Mouse (Mus musculus) heart, adult 2 months (tissue): ENCODE data around the gene Lmo7. TPM values are rescaled to one million over a fixed set of nuclear protein-coding genes. Genes with fewer than 3 reads are reported as not detected.
A peak's percentile ranks its signal among the peaks of the same experiment; 100 is the strongest.

Experiments
- DNase-seq, 2 experiments: peaks; one replicate each; pipeline ENCODE4 v3.0.0; 2021
- H3K27ac ChIP-seq: fragments of 200-600 bp; 2 replicates; pipeline ENCODE4 v1.8.1; 2022
- H3K27me3 ChIP-seq: fragments of 200-500 bp; 2 replicates; pipeline ENCODE4 v1.6.1; 2012; ENCODE audit warnings: mild to moderate bottlenecking, low read length, inconsistent platforms, mixed read lengths; ENCODE audit not compliant: control insufficient read depth, insufficient read depth
- H3K36me3 ChIP-seq: fragments of 200-500 bp; 2 replicates; pipeline ENCODE4 v1.6.1; 2012; ENCODE audit warnings: low read length, inconsistent platforms; ENCODE audit not compliant: control insufficient read depth, insufficient read depth
- H3K4me1 ChIP-seq: fragments of 200-500 bp; 2 replicates; pipeline ENCODE4 v1.6.1; 2011; ENCODE audit warnings: low read length; ENCODE audit not compliant: control insufficient read depth, insufficient read depth
- H3K4me3 ChIP-seq: fragments of 200-600 bp; 2 replicates; pipeline ENCODE4 v1.8.1; 2022
- H3K79me2 ChIP-seq: fragments of 200-500 bp; replicated peaks from 2 replicates; pipeline ENCODE4 v1.6.1; 2012; ENCODE audit warnings: mild to moderate bottlenecking, inconsistent platforms, low read length, moderate library complexity, mixed read lengths; ENCODE audit not compliant: control insufficient read depth, insufficient read depth
- H3K9ac ChIP-seq: fragments of 200-500 bp; 2 replicates; pipeline ENCODE4 v1.6.1; 2012; ENCODE audit warnings: low read depth, mild to moderate bottlenecking, control low read depth, inconsistent platforms, low read length, mixed read lengths
- CTCF ChIP-seq: fragments of 200-600 bp; IDR thresholded peaks from 2 replicates; pipeline ENCODE4 v1.8.1; 2022; ENCODE audit warnings: antibody characterized with exemption, mild to moderate bottlenecking, moderate library complexity
- EP300 ChIP-seq: fragments of 200-500 bp; IDR thresholded peaks from 2 replicates; pipeline ENCODE4 v1.6.1; 2011; ENCODE audit warnings: low read depth, low read length, control low read depth; ENCODE audit not compliant: insufficient read depth
- POLR2A ChIP-seq: fragments of 200-500 bp; IDR thresholded peaks from 2 replicates; pipeline ENCODE4 v1.6.1; 2011; ENCODE audit warnings: mild to moderate bottlenecking, low read depth, low read length, control low read depth; ENCODE audit not compliant: insufficient read depth
- WGBS: fragments of 180-500 bp; shearing (Covaris S2); methylation state at CpG from one replicate; pipeline ENCODE4 v1.1.7; 2018; 5-methylcytosine and 5-hydroxymethylcytosine counted together
- intact Hi-C: fragments of 180-260 bp; cut with DNase I; formaldehyde crosslinking; loops from one replicate; pipeline ENCODE4 v1.15.1; 2025
- polyA plus RNA-seq: library from polyadenylated mRNA; depleted of rRNA; stranded (reverse); fragments of >200 nt; gene quantifications from 2 replicates; pipeline ENCODE4 v1.2.3, GENCODE M21; 2012
- total RNA-seq, 2 experiments: library from RNA; stranded (reverse); gene quantifications; 2 replicates each; pipeline ENCODE4 v1.2.3; 2021

Lmo7 gene
- total and polyA plus RNA-seq, 3 experiments, result 165 to 412 (median 336) TPM

DNA sequence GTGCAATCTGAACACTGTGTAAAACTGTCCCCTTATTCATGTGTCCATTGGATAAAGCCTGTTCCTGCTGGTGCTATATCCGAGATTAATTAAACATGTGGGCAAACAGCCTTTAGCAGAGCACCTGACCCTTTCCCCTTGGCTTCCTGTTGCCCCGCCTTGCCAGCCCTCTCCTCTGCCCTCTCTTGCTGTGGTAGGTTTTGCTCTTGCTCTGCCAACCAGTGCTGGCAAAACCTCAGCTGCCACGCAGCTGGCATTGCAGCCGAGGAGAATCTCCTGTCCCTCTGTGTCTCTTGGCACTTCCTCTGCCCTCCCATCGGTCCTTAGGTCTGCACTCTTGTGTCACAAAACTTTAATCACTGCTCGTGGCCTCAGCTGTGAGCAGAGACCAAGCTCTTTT, 100.4 kb downstream of the Lmo7 start:
- intact Hi-C loops, result loop anchor here (10.0 kb wide), 1 partner anchor 45 kb away; no protein-coding TSS in a partner anchor
- Histone ChIP-seq H3K27me3 (no peaks in the 10 kb centered on the region), H3K36me3 (peaks cover 19% of the 10 kb centered on the region), H3K4me3 (no peak overlapping the region), H3K9ac (no peak overlapping the region), H3K79me2 (no peaks in the 10 kb centered on the region), H3K4me1 (peaks cover 7% of the 10 kb centered on the region), H3K27ac (peak overlapping the region; percentile 13; the same call in 1 of the 2 replicates)
- peak in 1 of 2 experiments; percentile 61 for DNase-seq
- 16% methylated on average over 6 of the region's 6 CpGs for WGBS
- TF ChIP-seq CTCF (no peak), POLR2A (no peak), EP300 (no peak)

DNA sequence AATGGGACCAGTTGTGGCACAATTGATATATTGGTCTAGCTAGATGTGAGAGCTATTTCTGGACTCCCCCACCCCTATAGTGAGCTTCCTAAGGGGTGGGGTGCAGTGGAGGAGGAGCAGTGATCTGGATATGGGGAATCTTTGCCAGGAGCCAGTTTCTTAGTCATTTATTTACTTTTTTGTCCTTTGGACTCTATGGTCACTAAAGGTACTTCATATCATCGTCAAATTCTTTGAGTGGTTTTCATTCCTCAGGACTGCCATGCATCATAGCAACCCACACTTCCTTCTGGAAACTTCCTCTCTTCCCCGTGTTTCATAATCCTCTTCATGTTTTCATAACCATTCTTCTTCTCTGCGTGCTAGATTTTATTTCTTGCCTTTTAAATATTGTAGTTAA, 104.4 kb downstream of the Lmo7 start:
- intact Hi-C loops, result loop anchor here (10.0 kb wide), 1 partner anchor 49 kb away; no protein-coding TSS in a partner anchor
- peaks cover 17% of the 10 kb centered on the region for H3K36me3 ChIP-seq
- DNase-seq, result no peak
- H3K27me3 ChIP-seq, result no peaks in the 10 kb centered on the region
- TF ChIP-seq EP300, result no peak
- no peak overlapping the region for H3K4me3 ChIP-seq
- peaks cover 6% of the 10 kb centered on the region for H3K4me1 ChIP-seq
- no peaks in the 10 kb centered on the region for H3K79me2 ChIP-seq
- no peak overlapping the region for H3K9ac ChIP-seq
- 32% methylated on average over 3 of the region's 3 CpGs for WGBS
- no peak overlapping the region for H3K27ac ChIP-seq

DNA sequence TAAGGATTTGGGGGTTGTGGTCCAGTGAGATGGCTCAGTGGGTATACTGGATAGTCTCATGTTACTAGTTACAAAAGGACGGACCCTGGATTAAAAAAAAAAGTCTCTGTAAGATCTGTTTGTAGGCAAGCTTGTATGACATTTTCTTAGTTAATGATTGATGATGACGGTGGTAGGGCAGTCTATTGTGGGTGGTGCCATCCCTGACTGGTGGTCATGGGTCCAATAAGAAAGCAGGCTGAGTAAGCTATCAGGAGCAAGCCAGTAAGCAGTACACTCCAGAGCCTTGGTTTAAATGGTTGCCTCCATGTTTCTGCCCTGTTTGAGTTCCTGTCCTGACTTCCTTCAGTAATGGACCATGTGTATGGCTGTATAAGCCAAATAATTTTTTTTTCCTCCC, 106.6 kb downstream of the Lmo7 start:
- H3K36me3 ChIP-seq, result peaks cover 14% of the 10 kb centered on the region
- no peaks in the 10 kb centered on the region for H3K79me2 ChIP-seq
- peaks cover 5% of the 10 kb centered on the region for H3K4me1 ChIP-seq
- 95% methylated on average over 2 of the region's 2 CpGs for WGBS
- intact Hi-C loops, result loop anchor here (10.0 kb wide), 1 partner anchor 52 kb away; no protein-coding TSS in a partner anchor
- TF ChIP-seq POLR2A, result no peak
- no peak for TF ChIP-seq EP300
- TF ChIP-seq CTCF, result no peak
- no peak overlapping the region for H3K4me3 ChIP-seq
- H3K9ac ChIP-seq, result no peak overlapping the region
- no peak overlapping the region for H3K27ac ChIP-seq
- no peaks in the 10 kb centered on the region for H3K27me3 ChIP-seq
- DNase-seq, result no peak

DNA sequence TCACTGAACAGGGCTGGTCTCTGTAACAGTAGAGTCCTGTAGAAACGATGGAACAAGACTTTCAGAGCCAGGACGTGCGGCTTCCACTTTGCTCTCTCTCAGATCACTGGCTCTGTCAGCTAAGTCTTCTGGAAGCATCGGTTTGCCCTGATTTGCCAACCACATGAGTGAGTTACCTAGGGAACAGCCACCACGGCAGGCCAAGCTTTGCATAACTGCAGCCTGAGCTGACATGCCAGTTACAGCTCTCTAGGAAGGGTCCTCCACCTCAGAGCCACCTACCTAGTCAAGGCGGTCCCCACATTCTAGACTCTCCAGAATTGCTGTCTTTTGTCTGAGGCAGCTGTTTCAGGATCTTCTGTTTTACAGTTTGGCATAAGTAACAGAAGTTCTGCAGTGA, 107.4 kb downstream of the Lmo7 start:
- 77% methylated on average over 6 of the region's 6 CpGs for WGBS
- Histone ChIP-seq H3K36me3 (peaks cover 14% of the 10 kb centered on the region), H3K27ac (no peak overlapping the region), H3K4me1 (peaks cover 5% of the 10 kb centered on the region), H3K9ac (no peak overlapping the region), H3K27me3 (no peaks in the 10 kb centered on the region), H3K79me2 (no peaks in the 10 kb centered on the region), H3K4me3 (no peak overlapping the region)
- no peak for DNase-seq
- intact Hi-C loops, result loop anchor here (10.0 kb wide), 1 partner anchor 52 kb away; no protein-coding TSS in a partner anchor
- TF ChIP-seq EP300 (no peak), POLR2A (no peak), CTCF (no peak)

DNA sequence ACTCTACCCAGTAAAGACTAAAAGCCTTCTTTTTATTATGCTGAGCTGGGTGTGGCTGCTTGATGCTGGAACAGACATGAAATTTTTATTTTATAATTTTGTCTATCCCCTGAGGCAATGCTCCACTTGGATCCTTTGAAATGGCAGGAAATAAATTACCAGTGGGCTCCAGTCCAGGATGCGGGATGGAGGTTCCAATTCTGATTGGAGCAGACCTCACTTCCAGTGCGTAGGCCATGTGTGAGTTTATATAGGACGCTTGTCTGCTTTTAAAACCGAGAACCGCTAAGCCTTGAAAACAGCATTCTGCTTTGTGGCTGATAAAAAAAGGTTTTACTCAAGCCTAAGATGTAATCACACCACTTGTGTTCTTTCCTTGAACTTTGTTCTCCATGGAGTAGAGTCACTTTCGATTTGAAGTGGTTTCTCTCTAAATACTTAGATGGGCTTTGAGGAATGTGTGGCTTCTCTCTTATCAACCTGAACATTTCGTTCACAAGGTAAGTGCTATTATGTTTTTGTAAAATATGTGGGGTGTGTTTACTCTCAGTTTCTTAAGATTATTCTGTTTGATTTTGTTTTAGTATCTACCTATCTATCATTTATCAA, 108.6 kb downstream of the Lmo7 start:
- no peak overlapping the region for H3K4me3 ChIP-seq
- H3K27ac ChIP-seq, result peak overlapping the region; percentile 29; the same call in 1 of the 2 replicates

DNA sequence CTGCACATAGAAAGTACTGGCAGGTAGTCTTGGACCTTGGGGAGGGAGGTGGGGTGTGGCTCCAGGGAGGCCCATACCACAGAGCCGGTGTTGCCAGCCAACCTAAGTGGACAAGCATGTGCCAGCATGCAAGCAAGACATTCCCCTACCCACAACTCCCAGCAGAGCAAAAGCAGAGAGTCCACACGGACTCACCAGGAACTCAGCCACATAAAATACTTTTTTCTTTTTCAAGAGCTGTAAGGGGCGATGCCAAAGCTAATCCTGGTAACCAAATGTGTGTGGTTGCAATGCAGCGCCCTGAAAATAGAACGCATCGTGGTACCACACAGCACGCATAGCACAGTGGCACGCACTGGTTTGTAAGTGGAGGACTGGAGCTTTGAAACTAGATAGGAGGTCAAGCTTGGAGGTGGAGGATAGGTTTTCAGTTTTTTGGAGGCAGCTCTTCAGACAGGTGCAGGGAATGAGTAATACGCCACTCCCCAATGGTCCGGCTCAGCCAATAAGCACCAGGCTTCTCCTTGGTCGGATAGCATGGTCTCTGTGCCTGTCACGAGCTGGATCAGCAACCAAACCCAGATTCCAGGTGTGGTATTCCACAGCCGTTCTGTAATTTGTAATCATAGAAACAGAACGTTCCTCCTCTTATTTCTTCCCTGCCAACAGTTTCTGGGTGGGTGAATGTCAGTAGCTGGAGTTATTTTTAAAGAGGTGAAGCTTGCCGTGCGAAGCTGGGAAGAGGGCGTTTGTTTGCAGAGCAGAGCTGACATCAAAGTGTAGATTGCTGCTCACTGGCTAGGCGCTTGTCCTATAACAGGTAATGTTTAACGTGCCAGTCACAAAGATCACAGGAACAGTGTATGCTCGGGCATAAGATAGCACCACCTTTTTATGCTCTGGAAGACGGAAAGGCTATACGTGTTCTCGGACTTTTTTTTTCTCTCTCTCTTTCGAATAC, 110.3 kb downstream of the Lmo7 start:
- intact Hi-C loops, result loop anchor here (10.0 kb wide), 1 partner anchor 55 kb away; no protein-coding TSS in a partner anchor
- Histone ChIP-seq H3K36me3 (peaks cover 7% of the 10 kb centered on the region), H3K79me2 (no peaks in the 10 kb centered on the region), H3K4me3 (peak overlapping the region; percentile 48), H3K27me3 (no peaks in the 10 kb centered on the region), H3K4me1 (peaks cover 5% of the 10 kb centered on the region), H3K27ac (peak overlapping the region; percentile 76), H3K9ac (peak overlapping the region; percentile 64)
- DNase-seq, result peak; percentile 52 to 72
- peak; percentile 75; the same call in 1 of the 2 replicates for TF ChIP-seq EP300
- TF ChIP-seq CTCF, result no peak
- peak; percentile 82 for TF ChIP-seq POLR2A
- whole genome bisulfite sequencing, result 54% methylated on average over 24 of the region's 24 CpGs

More for the DNA sequence above, 108.6 kb downstream of the Lmo7 start:
- intact Hi-C loops, result loop anchor here (10.0 kb wide), 1 partner anchor 54 kb away; no protein-coding TSS in a partner anchor
- Histone ChIP-seq H3K9ac (no peak overlapping the region), H3K4me1 (peaks cover 5% of the 10 kb centered on the region), H3K36me3 (peaks cover 14% of the 10 kb centered on the region), H3K79me2 (no peaks in the 10 kb centered on the region), H3K27me3 (no peaks in the 10 kb centered on the region)
- TF ChIP-seq CTCF (no peak), POLR2A (no peak), EP300 (no peak)
- WGBS, result 49% methylated on average over 7 of the region's 7 CpGs
- no peak for DNase-seq
